Mouse (Mus musculus) common myeloid progenitor, adult 5-6 weeks (primary cell): ENCODE measurements around the gene 4933407L21Rik. TPM values are rescaled to one million over a fixed set of nuclear protein-coding genes. Genes with fewer than 3 reads are reported as not detected.

ENCODE experiments used
- total RNA-seq: library from RNA; stranded (forward); fragments of 200-1000, 187-1606 nt; gene quantifications from 2 replicates; pipeline ENCODE4 v1.2.3, GENCODE M21; 2017

Gene 4933407L21Rik
- total RNA-seq, 1 experiment from 2014 or later = not detected

Other genes with a start within 250 kb of the 4933407L21Rik start
- 46.6 and 54.3 TPM in 2 replicates for gene A630001G21Rik, start 149.8 kb upstream of the 4933407L21Rik start, total RNA-seq
- 102 and 110 TPM in 2 replicates for gene Cab39, start 135.0 kb upstream of the 4933407L21Rik start, total RNA-seq
- 41.7 and 51.8 TPM in 2 replicates for gene Itm2c, start 34.2 kb upstream of the 4933407L21Rik start, total RNA-seq
- not detected in 2 replicates for gene Gpr55, start 32.5 kb downstream of the 4933407L21Rik start, total RNA-seq
- gene Spata3, start 88.3 kb downstream of the 4933407L21Rik start, total RNA-seq = not detected in 2 replicates
- gene 2810459M11Rik, start 117.4 kb downstream of the 4933407L21Rik start, total RNA-seq = 0.23 TPM in 1 of 2 replicates, not detected in the other
- gene Psmd1, start 135.9 kb downstream of the 4933407L21Rik start, total RNA-seq = 157 and 173 TPM in 2 replicates
- 0.09 TPM in 1 of 2 replicates, not detected in the other for gene Htr2b, start 183.5 kb downstream of the 4933407L21Rik start, total RNA-seq
- gene Gm21972, start 205.2 kb downstream of the 4933407L21Rik start, total RNA-seq = 1.7 and 10.6 TPM in 2 replicates
- 10.6 and 20.7 TPM in 2 replicates for gene Armc9, start 226.3 kb downstream of the 4933407L21Rik start, total RNA-seq